Mouse (Mus musculus) left cerebral cortex, postnatal 10 days (tissue): Measurements from ENCODE around the gene Cpne4. TPM values are rescaled to one million over a fixed set of nuclear protein-coding genes. Genes with fewer than 3 reads are reported as not detected.

Experiments used
- DNase-seq, 2 experiments: peaks; one replicate each; pipeline ENCODE4 v3.0.0; 2021 to 2022; ENCODE audit warnings: low spot score in 2 of 2, mixed read lengths in 1 of 2; ENCODE audit errors: extremely low spot score in 1 of 2
- intact Hi-C: fragments of 180-260 bp; cut with DNase I; formaldehyde crosslinking; loops from one replicate; pipeline ENCODE4 v1.15.1; 2025
- total RNA-seq, 2 experiments: library from RNA; stranded (reverse); gene quantifications; 2 replicates each; pipeline ENCODE4 v1.2.3; 2021

The Cpne4 gene
- total RNA-seq, 2 experiments from 2014 or later, result 78.3 to 93.2 TPM

DNA sequence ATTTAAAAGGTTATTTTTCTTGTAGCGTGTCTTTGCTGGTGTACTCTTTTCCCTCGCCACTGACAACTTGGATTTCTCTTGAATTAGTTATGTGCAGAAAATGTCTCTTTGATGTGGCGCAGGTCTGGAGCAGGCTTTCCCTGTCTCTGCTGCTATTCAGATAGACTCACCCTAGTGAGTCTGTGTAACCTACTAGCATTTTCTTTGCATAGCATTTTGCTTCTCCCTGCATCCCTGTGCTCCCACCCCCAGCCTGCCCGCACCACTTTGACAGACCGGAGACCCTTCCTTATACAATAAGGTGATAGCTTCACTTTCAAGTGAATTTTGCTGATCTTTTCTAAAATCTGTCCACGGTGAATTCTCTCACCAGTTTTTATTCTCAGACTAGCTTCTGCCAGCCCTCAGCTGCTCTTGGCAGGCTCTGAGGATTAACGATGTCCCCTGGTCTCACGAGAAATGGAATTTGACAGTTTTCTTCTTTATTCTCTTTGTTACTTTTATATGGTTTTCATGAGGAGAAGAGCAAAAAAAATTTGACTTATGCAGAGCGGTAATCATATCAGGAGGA, 105.7 kb downstream of the Cpne4 start:
- DNase-seq, result no peak
- intact Hi-C loops, result no loop called here

DNA sequence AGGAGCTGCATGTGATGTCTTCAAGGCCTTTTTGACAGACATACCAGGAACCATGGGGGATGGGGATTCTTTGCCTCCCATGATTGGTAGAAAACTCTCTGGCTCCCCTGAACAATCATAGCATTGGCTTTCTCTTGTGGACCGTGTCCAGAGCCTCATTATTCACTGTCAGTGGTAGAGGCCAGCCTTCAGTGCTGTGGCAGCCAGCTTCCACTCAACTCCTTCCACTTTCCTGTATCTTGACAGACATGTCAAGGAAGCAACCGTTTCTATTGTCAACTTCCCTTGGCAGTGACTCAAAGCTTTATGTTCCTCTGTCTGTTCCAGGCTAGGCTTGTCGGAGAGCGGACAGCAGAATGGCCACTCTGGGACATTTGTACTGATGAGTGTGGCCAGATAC, 112.7 kb downstream of the Cpne4 start:
- intact Hi-C loops, result no loop called here
- no peak for DNase-seq

DNA sequence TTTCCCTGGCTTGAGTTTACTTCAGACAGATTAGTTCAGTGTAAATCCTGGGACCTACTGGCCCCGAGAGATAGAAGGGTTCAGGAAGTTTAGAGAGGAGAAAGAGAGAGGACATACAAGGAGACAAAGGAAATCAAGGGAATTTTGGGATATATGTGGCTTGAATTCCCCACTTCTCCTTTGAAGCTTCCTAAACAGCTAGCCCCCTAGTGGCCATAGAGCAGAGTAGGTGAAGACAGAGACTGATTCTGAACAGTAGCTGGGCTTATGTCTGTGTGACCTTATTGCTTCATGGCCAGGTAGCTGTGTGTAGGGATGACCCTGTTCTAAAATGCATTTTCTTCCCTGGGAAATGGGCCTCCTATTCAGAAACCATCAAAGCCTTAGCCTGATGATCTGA, 129.6 kb downstream of the Cpne4 start:
- intact Hi-C loops, result no loop called here
- DNase-seq, result no peak

DNA sequence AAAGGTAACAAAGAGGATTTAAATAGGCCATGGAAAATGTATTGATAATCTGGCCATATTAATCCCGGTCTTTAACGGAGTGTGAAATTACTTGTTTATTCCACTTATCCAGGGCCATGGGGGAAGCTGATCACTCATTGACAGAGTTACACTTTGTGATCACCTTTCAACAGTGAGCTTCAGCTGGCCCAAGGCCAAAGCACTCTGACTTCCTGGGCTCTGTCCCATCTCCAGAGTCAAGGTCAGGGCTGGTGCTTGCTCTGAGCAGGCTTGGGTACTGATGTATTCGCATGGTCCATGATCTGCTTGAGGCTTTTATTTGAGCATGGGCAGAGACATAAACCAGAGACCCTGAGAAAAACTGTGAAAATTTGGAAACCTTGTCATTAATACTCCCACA, 131.5 kb downstream of the Cpne4 start:
- no peak for DNase-seq
- intact Hi-C loops, result no loop called here

DNA sequence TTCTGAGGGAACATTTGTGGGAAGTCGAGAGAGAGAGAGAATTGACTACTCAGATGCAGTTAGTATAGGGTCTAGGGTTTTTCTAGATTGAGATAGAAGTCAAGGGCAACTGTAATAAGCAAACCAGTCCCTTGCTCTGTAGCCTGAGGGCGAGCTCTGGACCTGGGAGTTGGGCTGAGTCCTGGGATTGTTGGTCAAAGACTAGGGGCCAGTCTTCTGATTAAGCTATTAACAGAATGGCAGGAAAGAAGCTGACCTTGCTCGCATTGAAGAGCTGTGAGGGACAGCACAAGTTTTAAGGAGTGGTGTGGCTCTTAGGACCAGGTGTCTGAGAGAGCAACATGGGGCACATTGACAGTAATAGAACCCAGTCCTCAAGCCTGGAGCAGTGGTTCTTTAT, 140.0 kb downstream of the Cpne4 start:
- intact Hi-C loops, result no loop called here
- DNase-seq, result no peak

DNA sequence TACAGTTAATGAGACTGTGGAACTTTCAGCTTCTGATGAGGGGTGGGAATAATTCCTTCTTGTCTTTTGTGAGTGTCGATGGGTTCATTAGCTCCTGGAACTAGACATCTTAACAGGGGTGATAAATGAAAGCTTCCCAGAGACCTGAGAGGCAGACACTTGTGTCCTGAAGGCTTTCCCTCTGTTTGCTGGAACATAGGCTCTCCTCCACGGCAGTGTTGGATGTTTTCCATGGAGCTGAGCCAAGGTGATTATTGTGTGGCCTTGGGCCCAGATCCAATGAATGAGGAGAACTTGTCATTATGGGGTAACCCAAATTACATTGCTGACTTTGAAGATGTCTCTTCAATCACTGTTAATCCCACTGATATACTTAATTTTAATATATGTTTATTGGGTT, 146.1 kb downstream of the Cpne4 start:
- intact Hi-C loops, result no loop called here
- DNase-seq, result peak in 1 of 2 experiments; percentile 23

DNA sequence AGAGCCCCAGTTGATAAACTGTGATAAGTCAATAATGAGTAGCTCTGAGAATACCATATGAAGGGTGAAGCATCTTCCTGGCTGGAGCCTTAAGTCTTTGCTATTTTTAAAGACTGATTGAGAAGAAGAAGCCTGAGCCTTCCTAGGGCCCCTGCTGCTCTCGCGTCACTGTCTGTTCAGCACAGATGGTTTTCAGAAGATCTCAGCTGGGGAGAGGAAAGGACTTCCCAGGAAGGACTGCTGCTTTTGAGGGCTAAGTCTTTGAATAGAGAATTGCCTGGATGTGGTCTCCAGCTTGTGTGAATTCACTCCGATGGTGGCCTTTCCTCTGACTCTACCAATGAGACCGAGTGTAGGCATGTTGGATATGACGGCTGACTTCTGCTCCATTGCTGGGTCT, 163.7 kb downstream of the Cpne4 start:
- intact Hi-C loops, result no loop called here
- DNase-seq, result peak in 1 of 2 experiments; percentile 4

DNA sequence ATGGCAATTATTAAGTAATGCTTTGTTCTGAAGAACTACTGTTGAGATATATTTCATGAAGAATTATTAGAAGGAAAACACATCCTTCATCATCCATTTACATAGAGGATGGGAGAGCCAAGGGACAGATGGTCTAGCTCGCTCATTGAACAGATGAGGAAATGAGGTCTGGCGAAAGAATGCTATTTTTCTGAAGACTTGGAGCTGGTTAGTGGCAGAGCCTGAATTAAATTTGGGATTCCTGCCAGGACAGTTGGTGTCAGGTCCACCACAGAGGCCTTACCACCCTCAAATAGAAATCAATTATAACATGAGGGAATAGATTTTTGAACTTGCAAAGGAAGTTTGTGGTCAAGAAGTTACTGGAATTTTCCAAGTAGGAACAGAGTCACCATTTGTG, 178.2 kb downstream of the Cpne4 start:
- DNase-seq, result no peak
- intact Hi-C loops, result no loop called here

DNA sequence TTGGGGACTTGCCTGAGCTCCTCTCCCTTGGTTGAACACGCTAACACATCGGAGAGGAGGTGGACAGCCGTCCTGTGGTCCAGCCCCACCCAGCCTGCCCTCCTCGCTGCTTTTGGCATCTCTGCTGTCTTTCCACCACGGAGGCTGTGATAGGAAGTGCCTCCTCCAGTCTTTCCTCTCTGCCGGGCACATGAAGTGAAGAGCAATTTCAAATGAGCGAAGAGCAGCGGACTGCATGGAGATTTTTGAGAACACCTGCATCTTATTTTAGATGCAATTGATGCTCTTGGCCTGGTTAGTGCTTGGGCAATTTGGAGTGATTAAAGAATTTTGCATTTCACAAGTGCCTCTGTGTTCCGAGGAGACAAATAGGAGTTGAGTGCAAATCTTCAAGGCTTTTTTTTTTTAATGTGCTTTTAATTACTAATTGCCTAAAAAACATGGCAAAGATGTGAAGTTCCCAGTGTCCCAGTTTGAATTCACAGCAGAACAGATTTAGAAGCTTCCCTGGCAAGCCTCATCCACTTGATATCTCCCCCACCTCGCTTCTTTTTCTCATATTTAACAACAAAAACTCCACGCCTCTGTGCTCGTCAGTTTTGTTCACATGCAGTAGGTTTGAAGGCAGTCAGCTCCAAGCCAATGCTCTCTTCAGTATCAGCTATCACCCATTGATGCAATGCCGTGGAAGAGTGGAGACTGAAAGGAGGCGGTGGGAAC, 195.7 kb downstream of the Cpne4 start:
- intact Hi-C loops, result no loop called here
- peak in 1 of 2 experiments; percentile 13 for DNase-seq

DNA sequence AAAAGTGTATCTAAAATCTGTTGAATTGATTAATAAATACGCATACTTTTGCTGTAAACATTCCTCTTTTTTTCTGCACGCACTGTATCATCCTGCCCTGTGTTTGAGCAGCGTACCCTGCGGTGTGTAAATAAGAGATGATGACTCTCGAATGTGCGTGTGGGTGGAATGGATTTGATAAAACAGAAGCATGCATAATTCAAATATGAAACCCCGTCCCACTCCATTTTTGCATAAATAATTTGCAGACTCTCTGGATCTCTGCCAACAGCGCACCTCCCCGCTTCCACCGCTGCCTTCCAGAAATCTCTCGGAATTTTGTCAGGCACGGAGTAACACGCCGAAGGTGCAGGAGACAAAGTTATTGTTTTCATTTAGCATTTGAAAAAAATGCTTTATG, 208.4 kb downstream of the Cpne4 start:
- no peak for DNase-seq
- intact Hi-C loops, result no loop called here

DNA sequence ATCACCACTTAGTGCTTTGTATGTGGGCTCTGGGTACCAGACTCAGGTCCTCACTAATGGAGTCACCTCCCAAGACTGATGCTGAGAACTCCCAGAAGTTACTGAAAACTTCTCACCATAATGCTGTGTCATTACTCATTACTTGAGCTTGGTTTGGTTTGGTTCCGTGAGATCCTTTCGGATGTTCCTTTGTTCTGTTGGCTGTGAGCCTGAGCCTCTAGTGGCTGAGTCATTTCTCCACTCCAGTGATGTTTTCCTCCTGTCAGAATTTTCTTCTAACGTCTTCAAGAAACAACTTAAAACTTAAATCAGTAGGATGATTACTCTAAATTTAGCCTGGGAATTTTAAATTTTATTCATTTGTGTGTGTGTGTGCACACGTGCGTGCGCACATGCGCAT, 212.9 kb downstream of the Cpne4 start:
- intact Hi-C loops, result no loop called here
- DNase-seq, result no peak

DNA sequence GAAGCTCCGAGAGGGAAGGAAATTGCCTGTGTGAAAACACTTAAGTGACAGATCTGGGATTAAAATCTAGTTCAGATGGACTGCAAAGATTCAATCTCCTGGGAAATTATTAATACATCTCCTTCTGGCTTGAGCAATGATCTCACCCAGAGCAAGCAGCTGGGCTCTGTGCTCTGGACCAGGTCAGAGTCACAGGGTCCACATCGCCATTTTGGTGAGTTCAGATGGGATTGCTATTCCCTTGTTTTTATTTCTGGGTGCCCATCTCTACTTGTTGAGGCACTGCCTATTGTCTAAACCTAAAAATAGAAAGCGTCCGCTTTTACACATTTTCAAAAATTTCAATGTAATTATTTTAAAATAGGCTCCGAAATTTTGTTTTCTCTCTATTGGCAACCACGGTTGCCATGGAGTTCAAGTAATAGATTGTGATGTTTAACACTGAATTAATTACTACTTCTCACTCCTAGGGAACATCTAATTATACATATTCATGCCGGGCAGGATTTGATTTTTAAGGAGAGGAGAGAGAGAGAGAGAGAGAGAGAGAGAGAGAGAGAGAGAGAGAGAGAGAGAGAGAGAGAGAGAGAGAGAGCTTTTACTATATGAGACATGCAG, 229.2 kb downstream of the Cpne4 start:
- intact Hi-C loops, result no loop called here
- no peak for DNase-seq

DNA sequence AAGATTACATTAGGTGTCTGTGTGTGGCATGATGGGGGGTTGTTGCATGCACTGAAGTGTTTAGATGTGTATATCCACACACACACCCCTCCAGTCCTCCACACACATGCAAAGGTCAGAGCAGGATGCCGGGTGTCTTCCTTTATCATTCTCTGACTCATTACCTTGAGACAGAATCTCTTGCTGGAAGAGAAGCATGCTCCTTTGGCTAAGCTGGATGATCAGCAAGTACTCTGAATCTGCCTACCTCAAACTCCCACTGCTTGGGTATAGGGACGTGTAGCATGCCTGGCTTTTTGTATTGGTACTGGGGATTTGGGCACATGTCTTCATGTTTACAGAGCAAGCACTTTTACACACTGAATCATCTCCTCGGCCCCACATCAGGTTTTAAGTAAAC, 230.0 kb downstream of the Cpne4 start:
- no peak for DNase-seq
- intact Hi-C loops, result no loop called here

DNA sequence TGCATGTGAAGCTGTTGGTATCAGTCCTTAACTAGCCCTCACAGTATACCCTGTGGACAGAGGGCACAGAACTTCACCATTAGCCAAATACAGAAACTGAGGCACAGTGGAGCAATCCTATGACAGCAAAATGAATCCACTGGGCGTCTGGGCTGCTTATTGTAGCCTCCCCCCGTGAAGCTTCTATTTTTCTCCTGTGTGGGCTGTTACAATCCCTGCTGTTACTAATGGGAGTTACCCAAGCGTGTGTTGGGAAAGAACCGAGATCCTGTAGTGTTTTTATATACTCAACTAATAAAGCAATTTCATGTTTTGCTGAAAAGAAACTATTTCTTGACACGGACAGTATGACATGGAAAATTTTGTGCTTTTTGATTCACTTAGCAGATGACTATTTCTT, 230.7 kb downstream of the Cpne4 start:
- no peak for DNase-seq
- intact Hi-C loops, result no loop called here

DNA sequence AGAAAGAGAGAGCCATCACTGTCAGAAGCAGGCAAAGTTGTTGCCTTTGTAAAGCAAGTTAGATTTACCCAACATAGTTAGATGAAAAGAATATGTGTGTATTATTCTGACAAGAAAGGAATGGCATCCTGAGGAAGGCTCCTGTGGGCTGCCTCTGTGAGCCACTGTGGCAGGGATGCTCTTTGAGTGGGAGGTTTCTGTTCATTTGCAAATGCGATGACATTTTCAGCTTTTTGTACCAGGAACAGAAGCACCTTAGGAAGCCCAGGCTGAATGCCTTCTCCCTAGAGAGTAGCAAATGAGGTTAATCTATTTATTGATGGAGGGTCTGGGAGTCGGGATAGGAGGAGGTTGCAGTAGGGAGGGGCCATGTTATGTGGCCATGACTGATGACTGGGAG, 249.5 kb downstream of the Cpne4 start:
- intact Hi-C loops, result no loop called here
- DNase-seq, result no peak

DNA sequence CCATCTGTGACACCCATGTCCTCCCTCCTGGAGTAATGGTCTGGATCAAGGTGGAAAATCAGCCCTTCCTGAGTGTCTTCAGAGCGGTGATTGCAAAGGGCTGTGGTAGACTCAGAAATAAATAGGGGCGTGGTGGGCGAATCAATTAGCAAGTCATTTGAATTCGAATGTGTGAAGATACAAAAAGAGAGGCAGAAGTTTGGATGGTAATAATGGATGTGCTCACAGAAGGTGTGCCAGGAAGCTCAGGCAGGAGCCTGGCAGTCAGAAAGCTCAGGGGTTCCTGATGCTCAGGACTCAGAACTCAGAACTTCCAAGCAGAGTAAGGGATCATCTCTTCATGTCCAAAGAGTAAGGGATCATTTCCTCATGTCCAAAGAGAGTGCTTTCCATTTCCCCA, 257.7 kb downstream of the Cpne4 start:
- intact Hi-C loops, result no loop called here
- no peak for DNase-seq

DNA sequence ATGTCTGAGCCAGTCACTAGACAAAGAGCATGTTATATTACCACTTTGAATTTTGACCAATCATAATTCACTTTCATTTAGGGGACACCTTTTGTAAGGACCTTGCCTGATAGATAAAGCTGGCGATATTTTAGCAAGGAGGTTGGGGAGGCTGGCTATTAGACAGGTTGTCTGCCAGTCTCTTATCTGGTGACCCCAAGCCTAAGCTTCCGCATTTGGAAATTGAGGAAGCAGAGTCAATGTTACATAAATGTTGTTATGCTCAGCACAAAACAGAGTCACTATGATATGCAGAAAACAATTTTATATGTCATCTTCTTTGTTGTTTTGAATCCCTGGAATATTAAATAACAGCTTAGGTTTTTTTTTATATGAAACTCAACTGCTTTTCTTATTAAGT, 267.6 kb downstream of the Cpne4 start:
- intact Hi-C loops, result no loop called here
- no peak for DNase-seq

DNA sequence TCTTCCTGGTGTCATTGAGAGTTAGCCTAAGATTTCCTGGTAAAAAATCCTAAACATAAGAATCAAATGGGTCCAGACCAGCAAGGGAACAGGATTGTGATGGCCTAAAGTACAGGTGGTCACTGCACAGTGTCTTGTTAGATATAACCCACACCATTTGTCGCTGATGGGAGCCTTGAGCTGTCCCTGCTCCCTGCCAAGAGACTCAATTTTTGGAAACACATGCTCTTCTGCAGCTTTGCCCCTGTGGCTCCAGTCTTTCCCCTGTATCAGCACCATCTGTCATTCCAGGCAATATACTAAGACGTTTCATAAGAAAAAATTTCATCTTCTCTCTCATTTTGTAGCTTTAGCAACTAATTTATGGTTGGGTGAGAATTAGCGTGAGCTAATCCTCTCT, 281.6 kb downstream of the Cpne4 start:
- intact Hi-C loops, result no loop called here
- no peak for DNase-seq

DNA sequence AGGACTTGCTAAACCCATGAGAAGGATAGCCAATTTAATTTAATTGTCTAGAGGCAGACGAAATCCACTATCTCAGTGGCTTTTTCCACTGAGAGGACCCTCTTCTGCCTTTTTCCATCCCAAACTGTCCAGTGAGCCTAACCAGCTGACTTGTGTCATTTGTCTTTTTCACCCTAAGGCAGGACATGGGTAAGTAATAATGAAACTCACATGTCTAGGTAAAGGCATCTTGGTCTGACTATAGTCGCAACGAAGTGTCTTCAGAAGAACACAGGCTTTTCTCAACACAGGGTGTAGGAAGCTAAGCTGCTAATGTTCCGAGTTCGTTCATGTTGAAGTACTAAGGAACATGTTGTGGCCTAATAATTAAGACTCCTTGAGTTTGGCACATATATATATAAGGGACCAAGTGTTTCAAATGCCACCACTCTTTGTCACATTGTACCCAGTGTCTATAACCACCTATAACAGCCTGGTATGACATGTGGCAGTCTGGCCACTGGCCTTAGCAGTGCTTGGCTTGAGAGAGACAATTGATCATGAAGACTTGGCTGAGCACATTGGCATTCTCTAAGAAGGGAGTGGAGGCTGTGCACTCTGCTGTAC, 286.0 kb downstream of the Cpne4 start:
- no peak for DNase-seq
- intact Hi-C loops, result no loop called here

DNA sequence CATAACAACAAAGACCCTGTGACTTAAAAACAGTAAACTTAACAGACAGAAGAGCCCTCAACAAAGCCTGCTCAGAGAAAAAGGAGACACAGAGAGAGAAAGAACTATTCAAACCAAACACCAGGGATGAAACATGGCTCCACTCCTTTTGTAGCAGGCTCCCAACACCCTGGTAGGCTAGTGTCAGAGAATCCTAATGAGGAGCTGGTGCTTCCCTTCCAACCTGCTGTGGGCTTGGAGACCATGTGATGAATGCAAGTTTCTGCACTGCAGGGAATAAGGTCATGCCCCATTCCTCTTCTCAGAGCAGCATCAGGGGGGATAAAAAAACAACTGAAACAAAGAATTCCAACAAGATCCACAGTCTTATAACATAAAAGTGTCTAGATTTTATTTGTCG, 290.8 kb downstream of the Cpne4 start:
- intact Hi-C loops, result no loop called here
- no peak for DNase-seq
